Comparison of ENCODE assay signal across 14 mouse cellular contexts in genomic region chr3:118507582-118508237, GRCm38 (mm10). TPM values are rescaled to one million over a fixed set of nuclear protein-coding genes. Genes with fewer than 3 reads are reported as not detected.
DNase-seq lines count a peak whose midpoint lies in the region; ATAC-seq and TF ChIP-seq lines count a peak whose summit lies in the region.
"Had no signal": no experiment of that assay in that cellular context is flagged by ENCODE, and none has a peak within 500 bp of the region (broad histone marks: within the 10 kb centered on the region; RNA-seq: fewer than 3 reads in every experiment).

No protein-coding gene starts in this region.

- H3K36me3 ChIP-seq in heart, embryonic 13.5 days: no peaks in the 10 kb centered on the region
- no peaks in the 10 kb centered on the region for H3K36me3 ChIP-seq in heart, embryonic 12.5 days
- no peaks in the 10 kb centered on the region for H3K36me3 ChIP-seq in megakaryocyte, embryonic 14.5 days (replicated peaks; ENCODE audit: low read length)
- no peaks in the 10 kb centered on the region for H3K36me3 ChIP-seq in midbrain, embryonic 15.5 days (replicated peaks)
- no peaks in the 10 kb centered on the region for H3K36me3 ChIP-seq in kidney, embryonic 14.5 days (ENCODE audit: control insufficient read depth, insufficient read depth, low read length)
- H3K36me3 ChIP-seq: forebrain, embryonic 15.5 days had no signal

- WGBS in heart, embryonic 13.5 days: 72% methylated on average over 7 of the region's 7 CpGs
- 75% methylated on average over 7 of the region's 7 CpGs for WGBS in heart, embryonic 12.5 days
- whole genome bisulfite sequencing in midbrain, embryonic 15.5 days: 78% methylated on average over 7 of the region's 7 CpGs
- 72% methylated on average over 7 of the region's 7 CpGs for WGBS in kidney, embryonic 14.5 days

- no peak for TF ChIP-seq POLR2A in bone marrow macrophage, adult 2 months (IDR thresholded peaks at IDR 0.05; ENCODE audit: borderline replicate concordance, low read depth, low read length)

- H3K4me3 ChIP-seq in heart, embryonic 13.5 days: no peak overlapping the region
- no peak overlapping the region for H3K4me3 ChIP-seq in heart, embryonic 12.5 days
- H3K4me3 ChIP-seq in bone marrow macrophage, adult 2 months (ENCODE audit: insufficient read depth, low read length): peak overlapping the region; percentile 62
- H3K4me3 ChIP-seq in megakaryocyte, embryonic 14.5 days (replicated peaks): peak overlapping the region; percentile 88
- no peak overlapping the region for H3K4me3 ChIP-seq in midbrain, embryonic 15.5 days
- no peak overlapping the region for H3K4me3 ChIP-seq in kidney, embryonic 14.5 days (ENCODE audit: low read length)
- H3K4me3 ChIP-seq: forebrain, embryonic 15.5 days had no signal

- H3K27ac ChIP-seq in heart, embryonic 13.5 days (replicated peaks): no peak overlapping the region
- H3K27ac ChIP-seq in heart, embryonic 12.5 days (ENCODE audit: poor library complexity, severe bottlenecking): no peak overlapping the region
- H3K27ac ChIP-seq in bone marrow macrophage, adult 2 months (ENCODE audit: insufficient read depth, low read depth, low read length): no peak overlapping the region
- no peak overlapping the region for H3K27ac ChIP-seq in midbrain, embryonic 15.5 days
- H3K27ac ChIP-seq in kidney, embryonic 14.5 days (ENCODE audit: low read depth, low read length): no peak overlapping the region
- H3K27ac ChIP-seq: forebrain, embryonic 15.5 days had no signal

- H3K9me3 ChIP-seq in heart, embryonic 13.5 days: no peaks in the 10 kb centered on the region
- H3K9me3 ChIP-seq in heart, embryonic 12.5 days (replicated peaks): no peaks in the 10 kb centered on the region
- H3K9me3 ChIP-seq in megakaryocyte, embryonic 14.5 days: peaks cover 6% of the 10 kb centered on the region; the same call in 1 of the 2 replicates
- H3K9me3 ChIP-seq in midbrain, embryonic 15.5 days: no peaks in the 10 kb centered on the region
- no peaks in the 10 kb centered on the region for H3K9me3 ChIP-seq in kidney, embryonic 14.5 days (ENCODE audit: control insufficient read depth, low read length)
- H3K9me3 ChIP-seq: forebrain, embryonic 15.5 days had no signal

- H3K4me2 ChIP-seq in heart, embryonic 13.5 days: peak overlapping the region; percentile 24; the same call in 1 of the 2 replicates
- H3K4me2 ChIP-seq in heart, embryonic 12.5 days: no peak overlapping the region
- no peak overlapping the region for H3K4me2 ChIP-seq in midbrain, embryonic 15.5 days
- no peak overlapping the region for H3K4me2 ChIP-seq in kidney, embryonic 14.5 days (replicated peaks; ENCODE audit: low read depth, low read length)
- H3K4me2 ChIP-seq: forebrain, embryonic 15.5 days; liver, embryonic 11.5 days had no signal

- no peaks in the 10 kb centered on the region for H3K4me1 ChIP-seq in heart, embryonic 13.5 days
- no peaks in the 10 kb centered on the region for H3K4me1 ChIP-seq in heart, embryonic 12.5 days (replicated peaks)
- H3K4me1 ChIP-seq in bone marrow macrophage, adult 2 months (ENCODE audit: control insufficient read depth, insufficient read depth, low read length): no peaks in the 10 kb centered on the region
- no peaks in the 10 kb centered on the region for H3K4me1 ChIP-seq in megakaryocyte, embryonic 14.5 days
- H3K4me1 ChIP-seq in midbrain, embryonic 15.5 days: peaks cover 15% of the 10 kb centered on the region
- no peaks in the 10 kb centered on the region for H3K4me1 ChIP-seq in kidney, embryonic 14.5 days (ENCODE audit: control insufficient read depth, insufficient read depth, low read length)

- no peak overlapping the region for H3K9ac ChIP-seq in heart, embryonic 13.5 days
- no peak overlapping the region for H3K9ac ChIP-seq in heart, embryonic 12.5 days
- no peak overlapping the region for H3K9ac ChIP-seq in midbrain, embryonic 15.5 days
- H3K9ac ChIP-seq in kidney, embryonic 14.5 days (ENCODE audit: low read depth, low read length): no peak overlapping the region
- H3K9ac ChIP-seq: forebrain, embryonic 15.5 days had no signal

- no peak for ATAC-seq in heart, embryonic 13.5 days (ENCODE audit: extremely low read depth, insufficient number of reproducible peaks, low FRiP score, low TSS enrichment)
- ATAC-seq in heart, embryonic 12.5 days (ENCODE audit: insufficient number of reproducible peaks, low FRiP score): no peak
- no peak for ATAC-seq in midbrain, embryonic 15.5 days (replicated peaks)
- ATAC-seq in kidney, embryonic 14.5 days (ENCODE audit: low FRiP score, low TSS enrichment): no peak
- ATAC-seq: forebrain, embryonic 15.5 days had no signal

- H3K27me3 ChIP-seq in heart, embryonic 13.5 days (replicated peaks): no peaks in the 10 kb centered on the region
- H3K27me3 ChIP-seq in heart, embryonic 12.5 days (replicated peaks): no peaks in the 10 kb centered on the region
- H3K27me3 ChIP-seq in megakaryocyte, embryonic 14.5 days (replicated peaks): no peaks in the 10 kb centered on the region
- H3K27me3 ChIP-seq in midbrain, embryonic 15.5 days (replicated peaks): no peaks in the 10 kb centered on the region
- H3K27me3 ChIP-seq in kidney, embryonic 14.5 days (ENCODE audit: control insufficient read depth, insufficient read depth, low read length): no peaks in the 10 kb centered on the region
- H3K27me3 ChIP-seq: forebrain, embryonic 15.5 days had no signal

- no peak for TF ChIP-seq CTCF in bone marrow macrophage, adult 2 months (IDR thresholded peaks at IDR 0.05; ENCODE audit: low read depth, low read length)

- peak; percentile 47 for DNase-seq in 416B (ENCODE audit: low read depth)
- no peak for DNase-seq in spleen, adult 12 weeks (ENCODE audit: low spot score)
- DNase-seq: cerebellum, adult 9-11 months; kidney, adult 11 months; lung, postnatal 10 days; spleen, adult 18-20 months had no signal

RNA-seq across cellular contexts. Expression of gene Dpyd, which starts 54.2 kb away (rescaled TPM):
- 1.9 and 2.1 TPM in 2 replicates for polyA plus RNA-seq in heart, embryonic 13.5 days (2015; fragmentation: Nextera tagmentation; extraction: Ambion mirVana)
- polyA plus RNA-seq in heart, embryonic 12.5 days (2016; fragmentation: Nextera tagmentation; extraction: Ambion mirVana): 2.1 and 2.4 TPM in 2 replicates
- 0.28 TPM in 1 of 2 replicates, not detected in the other for polyA plus RNA-seq in bone marrow macrophage, adult 2 months (2012; ENCODE audit: insufficient read depth, insufficient read length, missing spikeins)
- not detected in 2 replicates for polyA plus RNA-seq in megakaryocyte, embryonic 14.5 days (2012; ENCODE audit: insufficient read depth, low replicate concordance)
- polyA plus RNA-seq in midbrain, embryonic 15.5 days (2015; fragmentation: Nextera tagmentation; extraction: Ambion mirVana): 4.7 and 5.1 TPM in 2 replicates
- polyA plus RNA-seq in kidney, embryonic 14.5 days (2014; fragmentation: Nextera tagmentation; extraction: Ambion mirVana): 3.3 and 3.6 TPM in 2 replicates

Comparison
In these comparisons a context has a peak if more than half of its experiments do, and no peak if none do; other contexts are left out.
1. H3K4me3 ChIP-seq: peak in bone marrow macrophage, adult 2 months (single experiment) and megakaryocyte, embryonic 14.5 days (single experiment); none in heart, embryonic 13.5 days (single experiment), heart, embryonic 12.5 days (single experiment), midbrain, embryonic 15.5 days (single experiment) and kidney, embryonic 14.5 days (single experiment).